Mouse (Mus musculus): Measurements from ENCODE around the gene Zscan4d. TPM values are rescaled to one million over a fixed set of nuclear protein-coding genes. Genes with fewer than 3 reads are reported as not detected.
"Not testable (repeated sequence)": the region's sequence is repeated elsewhere in the genome, so short reads cannot be mapped to it uniquely, and the experiment has no call there.

Gene Zscan4d
- not detected in 2 replicates for polyA plus RNA-seq (2014; fragmentation: Nextera tagmentation; extraction: Ambion mirVana)

- H3K4me1 ChIP-seq (ENCODE audit: control insufficient read depth, insufficient read depth, low read length); H3K4me2 ChIP-seq (ENCODE audit: low read depth, low read length); H3K36me3 ChIP-seq (ENCODE audit: control insufficient read depth, insufficient read depth, low read length); H3K4me3 ChIP-seq (ENCODE audit: low read depth, low read length); ATAC-seq (ENCODE audit: low read depth); H3K27me3 ChIP-seq (ENCODE audit: control insufficient read depth, insufficient read depth, low read length); H3K9me3 ChIP-seq (ENCODE audit: control insufficient read depth, low read length); H3K9ac ChIP-seq (replicated peaks; ENCODE audit: low read depth, low read length); H3K27ac ChIP-seq (ENCODE audit: low read depth, low read length): not testable (repeated sequence)
- WGBS, result 87% methylated on average over 4 of the region's 4 CpGs
Observed at GRCm38 (mm10) chr7:11166059-11166458, at the start of gene Zscan4d. Gene Zscan4d, minus strand, starts transcription at chr7:11166159.

DNA sequence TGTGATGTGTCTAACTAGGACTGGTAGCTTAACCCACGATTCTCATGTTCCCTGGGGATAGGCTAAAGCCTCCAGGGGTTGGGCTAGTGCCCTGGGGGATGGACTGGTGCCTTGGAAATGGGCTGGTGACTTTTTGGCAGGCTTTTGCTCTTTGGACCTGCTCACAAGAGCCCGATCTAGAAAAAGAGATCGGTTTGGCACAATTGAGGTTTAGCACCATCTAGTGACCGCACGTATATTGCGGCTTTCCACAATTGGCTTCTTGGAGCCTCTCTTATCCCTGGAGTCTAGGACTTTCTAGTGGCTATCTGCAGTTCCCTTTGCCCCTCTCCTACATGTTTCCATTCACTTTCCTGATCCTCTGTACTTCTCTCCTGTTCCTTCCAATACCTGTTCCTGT lies 7.9 kb downstream of the Zscan4d start:
- 44% methylated on average over 6 of the region's 6 CpGs for WGBS
- not testable (repeated sequence) for H3K4me2 ChIP-seq (ENCODE audit: low read depth, low read length); H3K4me3 ChIP-seq (ENCODE audit: low read depth, low read length); H3K27me3 ChIP-seq (ENCODE audit: control insufficient read depth, insufficient read depth, low read length); H3K9me3 ChIP-seq (ENCODE audit: control insufficient read depth, low read length); H3K9ac ChIP-seq (replicated peaks; ENCODE audit: low read depth, low read length); ATAC-seq (ENCODE audit: low read depth); H3K4me1 ChIP-seq (ENCODE audit: control insufficient read depth, insufficient read depth, low read length); H3K36me3 ChIP-seq (ENCODE audit: control insufficient read depth, insufficient read depth, low read length); H3K27ac ChIP-seq (ENCODE audit: low read depth, low read length)

Other genes starting within 250 kb of the Zscan4d start
- gene Zscan4c, start 160.4 kb downstream of the Zscan4d start, polyA plus RNA-seq (2014; fragmentation: Nextera tagmentation; extraction: Ambion mirVana), result not detected in 2 replicates
- not detected in 2 replicates for gene Zscan4-ps1, start 96.5 kb downstream of the Zscan4d start, polyA plus RNA-seq (2014; fragmentation: Nextera tagmentation; extraction: Ambion mirVana)
- gene Zscan4e, start 144.5 kb upstream of the Zscan4d start, polyA plus RNA-seq (2014; fragmentation: Nextera tagmentation; extraction: Ambion mirVana), result not detected in 2 replicates
- not detected in 2 replicates for gene Zscan4f, start 231.8 kb upstream of the Zscan4d start, polyA plus RNA-seq (2014; fragmentation: Nextera tagmentation; extraction: Ambion mirVana)

Measured in neural tube, embryonic 14.5 days (tissue).